Mouse (Mus musculus) testis, postnatal 14 days (tissue): ENCODE results near the gene Atxn1.

Experiments used
- DNase-seq: peaks from one replicate; pipeline ENCODE4 v3.0.0; 2021; ENCODE audit warnings: low spot score

Atxn1 gene

DNA sequence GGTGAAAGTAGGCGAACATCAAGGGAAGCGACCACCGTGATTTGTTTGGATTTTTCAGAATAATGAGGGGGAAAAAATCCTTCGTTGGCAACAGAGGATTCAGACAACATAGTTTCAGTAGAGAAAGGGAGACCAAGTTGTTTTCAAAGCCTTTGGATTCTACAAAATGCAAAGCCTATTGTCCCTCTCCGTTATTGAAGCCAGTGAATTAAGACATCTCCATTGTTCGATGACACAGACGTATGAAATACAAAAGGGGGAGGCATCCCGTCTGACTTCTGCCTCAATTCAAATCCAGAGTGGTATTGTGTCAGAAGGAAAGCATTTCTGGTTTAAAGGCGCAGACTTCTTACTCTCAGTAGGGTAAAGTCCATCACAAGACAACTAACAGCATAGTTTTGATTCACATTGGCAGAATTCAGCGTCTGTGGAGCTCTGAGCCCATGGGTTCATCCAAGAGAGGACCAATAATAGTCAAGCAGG, 103.7 kb downstream of the Atxn1 start:
- DNase-seq = no peak

- no peak for DNase-seq
These were observed 105.6 kb downstream of the Atxn1 start for GRCm38 (mm10) chr13:45859081-45859709.

DNA sequence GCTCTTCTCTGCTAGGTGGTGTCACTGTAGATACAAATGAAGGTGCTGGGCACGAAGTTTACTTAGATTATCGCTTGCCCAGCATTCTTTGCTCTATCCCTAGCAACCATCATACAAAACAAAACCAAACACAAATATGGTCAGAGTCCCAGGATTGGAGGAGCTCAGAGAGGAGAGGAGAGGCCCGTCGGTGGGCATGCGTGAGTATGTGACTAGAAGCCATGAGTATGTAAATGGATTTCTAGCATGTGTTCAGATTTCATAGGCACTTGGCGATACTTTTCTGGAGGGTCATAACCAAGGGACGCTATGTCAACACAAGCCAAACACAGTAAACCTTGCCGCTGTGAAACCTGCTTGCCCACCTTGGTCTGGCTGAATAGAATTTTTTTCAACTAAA, 107.4 kb downstream of the Atxn1 start:
- DNase-seq = no peak

DNA sequence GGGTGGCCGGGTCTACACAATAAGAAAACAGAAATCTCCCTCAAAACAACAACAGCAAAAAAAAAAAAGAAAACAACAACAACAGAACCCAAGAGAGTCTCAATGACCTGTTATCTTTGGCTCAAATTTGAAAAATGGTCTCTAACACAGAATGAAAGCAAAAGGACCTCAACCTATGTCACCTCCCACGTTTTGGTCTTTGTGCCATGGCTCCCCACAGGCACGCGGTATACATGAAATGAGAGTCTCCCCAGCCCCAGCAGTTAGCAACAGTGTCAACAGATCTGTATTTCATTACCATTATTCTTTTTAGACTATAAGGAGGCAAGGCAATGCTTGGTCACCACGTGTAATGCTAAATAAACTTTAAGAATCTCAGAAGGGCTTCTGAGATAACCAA, 110.3 kb downstream of the Atxn1 start:
- DNase-seq = no peak

DNA sequence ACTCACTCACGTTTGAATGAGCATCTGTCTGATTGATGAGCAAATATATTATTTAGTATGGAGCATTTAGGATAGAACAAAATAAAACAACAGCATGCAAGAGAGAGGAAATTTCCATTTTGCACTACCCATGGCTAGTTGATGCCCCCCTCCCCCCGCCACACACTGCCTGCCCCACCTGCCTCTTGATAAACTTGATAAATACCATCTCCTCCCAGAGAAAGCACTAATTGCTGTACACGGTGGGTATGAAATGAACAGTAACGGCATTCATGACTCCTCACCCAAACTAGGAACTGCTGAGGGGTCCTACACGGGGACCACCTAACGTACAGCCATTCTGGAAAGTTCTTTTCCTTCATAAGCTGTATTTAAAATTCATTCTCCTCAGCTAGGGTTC, 111.1 kb downstream of the Atxn1 start:
- DNase-seq = no peak

GRCm38 (mm10) chr13:45852288-45852687, 112.5 kb downstream of the Atxn1 start:
- no peak for DNase-seq

DNA sequence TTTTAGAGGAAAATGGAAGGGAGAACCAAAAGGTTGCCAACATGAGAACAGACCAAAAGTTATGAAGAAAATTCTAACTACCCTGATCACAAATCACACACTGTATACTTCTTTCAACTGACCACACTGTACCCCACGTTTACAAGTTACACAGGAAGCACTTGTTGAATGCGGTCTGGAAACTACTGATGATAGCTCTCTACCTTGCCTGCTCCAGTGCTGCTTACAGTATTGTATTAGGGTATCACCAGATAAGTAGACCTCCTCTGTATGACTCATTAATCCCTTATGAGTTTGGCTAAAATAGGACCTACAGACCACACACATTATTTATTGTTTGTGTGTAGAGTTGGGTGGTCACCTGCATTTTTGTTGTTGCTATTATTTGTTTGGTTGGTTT, 113.1 kb downstream of the Atxn1 start:
- no peak for DNase-seq

GRCm38 (mm10) chr13:45851156-45851555, 113.7 kb downstream of the Atxn1 start:
- DNase-seq = no peak

DNA sequence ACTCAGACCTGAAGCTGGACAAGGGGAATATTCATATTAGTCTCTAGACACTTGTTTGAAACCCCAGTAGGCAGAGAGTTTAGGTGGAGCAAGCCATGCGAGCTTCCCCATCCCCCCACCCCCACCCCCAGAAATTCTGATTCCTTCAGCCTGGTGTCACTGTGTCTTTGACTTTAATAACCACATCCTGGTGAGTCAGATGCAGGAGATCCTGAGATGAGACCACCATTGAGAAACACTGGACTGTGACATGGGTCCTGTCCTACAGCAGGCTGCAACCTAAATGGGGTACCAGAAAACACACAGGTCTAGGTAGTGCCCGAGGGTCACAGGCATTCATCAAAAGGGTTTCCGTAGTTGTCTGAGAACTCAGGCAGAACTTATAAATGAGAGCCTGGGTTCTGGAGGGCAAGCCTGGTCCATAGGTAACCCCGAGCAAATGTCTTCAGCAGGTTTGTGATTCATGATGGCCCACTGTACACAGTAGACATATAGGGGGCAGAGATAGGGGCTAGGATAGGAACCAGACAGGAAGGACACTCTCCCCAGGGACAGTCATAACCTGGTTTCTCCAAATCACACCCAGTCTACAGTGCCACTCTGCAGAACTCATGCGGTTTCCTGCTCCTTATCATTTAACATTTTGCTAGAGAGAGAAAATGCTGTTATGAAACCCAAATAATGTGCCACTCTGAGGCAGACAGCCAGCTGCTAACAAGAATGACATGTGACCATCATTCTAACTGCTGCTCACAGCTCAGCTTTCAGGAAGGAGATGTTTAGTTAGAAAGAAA, 114.4 kb downstream of the Atxn1 start:
- no peak for DNase-seq

- no peak for DNase-seq
These were observed 115.4 kb downstream of the Atxn1 start for GRCm38 (mm10) chr13:45849145-45850023.

- DNase-seq = no peak
These were observed 122.2 kb downstream of the Atxn1 start for GRCm38 (mm10) chr13:45842511-45843055.

GRCm38 (mm10) chr13:45839901-45840300, 124.9 kb downstream of the Atxn1 start:
- no peak for DNase-seq

DNA sequence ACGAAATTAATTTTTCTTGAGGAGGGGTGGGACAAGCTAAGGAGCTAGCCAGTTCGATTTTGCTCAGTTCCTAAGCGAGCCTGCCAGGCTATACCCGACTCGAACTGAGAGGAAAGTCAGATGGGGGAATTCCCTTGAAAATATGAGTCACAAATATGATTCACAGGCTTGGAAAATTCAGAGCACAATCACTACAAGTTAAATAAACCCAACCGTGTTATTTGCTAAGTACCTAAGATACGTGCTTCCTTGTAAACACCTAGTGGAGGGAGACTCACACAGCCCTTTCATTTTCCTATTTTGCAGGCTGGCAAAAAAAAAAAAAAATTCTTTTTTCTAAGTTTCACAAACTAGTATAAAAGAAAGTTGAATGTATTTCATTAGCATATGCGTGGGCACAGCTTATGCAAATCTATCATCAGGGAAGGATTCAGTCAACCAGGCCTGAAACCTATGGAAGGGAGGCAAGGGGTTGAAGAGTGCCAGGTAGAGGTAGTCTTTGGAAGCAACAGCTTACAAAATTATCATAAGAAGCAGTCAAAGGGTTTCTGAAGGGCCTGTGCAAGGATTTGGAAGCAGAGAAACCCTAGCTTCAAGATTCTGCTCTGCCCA, 127.1 kb downstream of the Atxn1 start:
- no peak for DNase-seq

- DNase-seq = no peak
These were observed 128.3 kb downstream of the Atxn1 start for GRCm38 (mm10) chr13:45836377-45837054.

DNA sequence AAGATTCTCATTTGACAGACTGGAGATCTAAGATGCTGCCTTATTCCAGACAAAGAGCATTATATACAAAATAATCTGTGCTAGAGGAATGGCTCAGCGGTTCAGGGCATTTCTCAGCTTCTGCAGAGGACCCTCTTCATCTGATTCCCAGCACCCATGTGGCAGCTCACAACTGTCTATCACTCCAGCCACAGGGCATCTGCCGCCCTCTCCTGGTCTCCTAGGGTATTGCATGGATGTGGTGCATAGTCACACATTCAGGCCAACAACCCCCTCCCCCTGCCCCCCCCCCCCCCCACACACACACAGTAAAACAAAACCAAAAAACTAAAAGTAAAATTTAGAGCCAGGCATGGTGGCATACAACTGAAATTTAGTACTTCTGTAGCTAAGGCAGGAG, 130.5 kb downstream of the Atxn1 start:
- DNase-seq = peak; percentile 25

- no peak for DNase-seq
These were observed 132.0 kb downstream of the Atxn1 start for GRCm38 (mm10) chr13:45832695-45833350.

DNA sequence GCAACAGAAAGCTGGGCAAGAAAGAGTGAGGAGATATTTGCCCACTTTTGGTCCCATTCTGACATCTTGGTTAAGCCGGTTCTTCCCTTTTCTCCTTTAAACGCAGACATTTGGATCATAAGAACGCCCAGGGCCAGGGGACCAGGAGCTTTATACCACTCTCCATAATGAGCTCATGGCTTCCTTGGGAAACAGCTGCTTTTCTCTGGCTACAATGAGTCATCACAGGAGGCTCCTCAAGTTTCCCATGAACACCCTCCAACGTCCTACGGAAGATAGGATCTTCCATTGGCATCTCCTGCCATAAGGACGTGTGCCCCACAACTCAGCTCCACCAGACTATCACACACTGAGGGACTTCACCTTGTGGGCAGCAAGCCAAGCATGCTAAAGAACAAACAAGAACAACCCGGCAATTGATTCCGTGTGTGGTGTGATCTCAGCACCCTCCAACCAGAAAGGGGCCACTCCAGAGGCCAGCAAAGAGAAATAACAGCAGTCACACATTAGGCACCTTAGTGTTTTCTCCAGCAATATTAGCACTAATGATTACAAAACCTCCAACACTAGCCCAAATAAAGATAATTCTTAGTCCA, 135.4 kb downstream of the Atxn1 start:
- DNase-seq = no peak

DNA sequence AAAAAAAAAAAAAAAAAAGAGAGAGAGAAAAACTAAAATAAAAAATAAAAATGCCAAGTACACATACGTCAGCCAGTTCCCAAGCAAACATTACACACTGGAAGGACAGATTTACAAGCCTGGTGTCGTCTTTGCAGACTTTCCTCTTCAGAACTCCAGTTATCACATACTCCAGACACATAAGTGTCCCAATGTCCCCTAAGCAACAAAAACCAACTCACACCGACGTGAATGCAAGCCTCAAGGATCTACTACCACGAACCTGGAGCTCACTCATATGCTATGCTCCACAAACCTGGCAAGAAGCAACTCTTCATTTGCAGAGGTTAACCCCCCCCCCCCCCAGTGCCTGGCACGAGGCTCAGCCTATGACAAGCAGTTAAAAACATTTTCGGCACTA, 136.8 kb downstream of the Atxn1 start:
- DNase-seq = no peak

DNA sequence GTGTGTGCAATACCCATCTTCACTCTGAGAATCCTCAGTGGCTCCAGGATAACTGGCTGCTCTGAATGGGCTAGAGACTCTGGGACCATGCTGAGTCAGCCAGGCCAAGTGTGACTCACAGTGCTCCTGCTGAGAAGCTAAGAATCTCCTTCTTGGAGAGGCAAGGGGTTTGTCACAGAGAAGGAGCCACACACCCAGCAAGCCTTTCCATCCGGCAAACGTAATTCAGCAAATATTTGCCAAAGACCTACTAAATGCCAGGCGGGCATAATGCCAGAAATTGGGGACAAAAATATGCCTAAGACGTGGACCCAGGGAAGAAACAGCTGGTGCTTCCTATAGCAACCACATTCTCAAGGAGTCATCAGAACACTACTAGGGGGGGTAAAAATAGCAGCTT, 137.2 kb downstream of the Atxn1 start:
- no peak for DNase-seq

DNA sequence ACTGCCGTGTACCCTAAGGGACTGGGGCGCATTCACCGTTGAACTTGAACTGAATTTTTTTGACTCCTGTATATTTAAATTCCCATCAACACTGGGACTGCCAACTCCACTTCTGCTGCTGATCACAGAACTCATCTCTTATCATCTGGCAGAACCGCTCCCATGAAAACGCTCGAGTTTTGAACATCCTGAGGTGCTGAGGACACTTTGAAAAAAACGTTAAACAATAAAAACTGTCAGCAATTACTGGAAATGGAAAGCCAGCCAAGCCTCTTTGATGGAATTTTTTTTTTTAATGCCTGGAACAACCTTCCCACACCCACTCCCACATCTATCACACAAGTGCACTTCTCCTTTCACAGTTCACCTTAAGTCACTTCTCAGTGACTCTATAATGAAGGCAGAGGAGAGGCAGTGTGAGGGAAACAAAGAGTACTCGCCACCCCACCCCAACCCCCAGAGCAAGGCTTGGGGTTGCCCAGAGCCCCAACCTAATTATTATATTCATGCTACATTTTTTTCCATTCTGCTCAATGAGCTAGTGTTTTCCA, 137.7 kb downstream of the Atxn1 start:
- DNase-seq = no peak
